In the genomic region with DNA sequence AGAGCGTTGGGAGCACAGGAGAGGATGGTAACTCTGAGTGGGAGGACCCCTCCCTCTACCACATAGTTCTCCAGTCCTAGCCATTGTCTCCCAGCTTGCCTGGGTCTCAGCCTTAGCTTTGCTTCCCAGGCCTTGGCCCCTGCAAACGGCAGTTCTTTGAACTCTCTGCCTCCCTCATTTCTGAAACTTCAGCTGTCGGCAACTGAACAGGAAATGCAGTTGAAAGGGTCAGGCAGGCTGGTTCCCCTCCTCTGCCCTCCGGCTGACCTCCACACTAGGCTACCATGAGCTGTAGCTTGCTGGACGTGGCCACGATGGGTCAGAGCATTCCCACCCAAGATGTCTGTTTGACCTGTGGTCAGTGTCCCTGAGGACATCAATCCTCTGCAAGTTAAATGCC, we compare ENCODE assay signal across 11 mouse cellular contexts. TPM values are rescaled to one million over a fixed set of nuclear protein-coding genes. Genes with fewer than 3 reads are reported as not detected.
DNase-seq lines count a peak whose midpoint lies in the region; ATAC-seq and TF ChIP-seq lines count a peak whose summit lies in the region.
"Had no signal": no experiment of that assay in that cellular context is flagged by ENCODE, and none has a peak within 500 bp of the region (broad histone marks: within the 10 kb centered on the region; RNA-seq: fewer than 3 reads in every experiment).

No protein-coding gene starts in this region.

- H3K27me3 ChIP-seq in liver, postnatal 0 days (ENCODE audit: insufficient read depth, low read length): no peaks in the 10 kb centered on the region
- H3K27me3 ChIP-seq: forebrain, embryonic 15.5 days had no signal

- H3K4me2 ChIP-seq in liver, postnatal 0 days (ENCODE audit: low read depth, low read length): no peak overlapping the region
- H3K4me2 ChIP-seq: forebrain, embryonic 15.5 days had no signal

- H3K36me3 ChIP-seq in liver, postnatal 0 days (replicated peaks; ENCODE audit: insufficient read depth, low read length): no peaks in the 10 kb centered on the region
- H3K36me3 ChIP-seq: forebrain, embryonic 15.5 days had no signal

- no peak overlapping the region for H3K9ac ChIP-seq in liver, postnatal 0 days (replicated peaks)
- H3K9ac ChIP-seq: forebrain, embryonic 15.5 days had no signal

- peak overlapping the region; percentile 67 for H3K27ac ChIP-seq in liver, postnatal 0 days (ENCODE audit: low read depth)
- H3K27ac ChIP-seq: forebrain, embryonic 15.5 days had no signal

- H3K4me1 ChIP-seq in liver, postnatal 0 days (ENCODE audit: insufficient read depth): peaks cover 9% of the 10 kb centered on the region; the same call in 1 of the 2 replicates

- peak; percentile 52; the same call in 1 of the 2 replicates for ATAC-seq in liver, postnatal 0 days
- ATAC-seq: forebrain, embryonic 15.5 days; hindbrain, embryonic 16.5 days had no signal

- TF ChIP-seq EP300 in liver, postnatal 0 days (IDR thresholded peaks at IDR 0.05; ENCODE audit: low read depth): 0 out of 2 replicates have a peak, but pooled peaks have one; percentile 44

- DNase-seq in adrenal gland, postnatal 10 days: peak; percentile 30
- no peak for DNase-seq in adrenal gland, postnatal 25 days
- peak; percentile 49 for DNase-seq in lung, postnatal 10 days
- no peak for DNase-seq in lung, adult 18-20 months
- peak; percentile 34 to 40 for DNase-seq in kidney, adult 8-10 months
- peak; percentile 39 for DNase-seq in liver, postnatal 0 days
- DNase-seq in cerebellum, postnatal 25 days: no peak
- DNase-seq in MN1 (ENCODE audit: low spot score): no peak
- DNase-seq: layer of hippocampus, adult 9-11 months had no signal

- H3K9me3 ChIP-seq in liver, postnatal 0 days (ENCODE audit: low read length): no peaks in the 10 kb centered on the region
- H3K9me3 ChIP-seq: forebrain, embryonic 15.5 days had no signal

- 0 out of 2 replicates have a peak, but pooled peaks have one; percentile 1 for TF ChIP-seq CTCF in liver, postnatal 0 days (IDR thresholded peaks at IDR 0.05; ENCODE audit: low read depth)

- H3K4me3 ChIP-seq in liver, postnatal 0 days (ENCODE audit: low read depth, low read length): no peak overlapping the region
- H3K4me3 ChIP-seq: forebrain, embryonic 15.5 days had no signal

- WGBS in liver, postnatal 0 days (ENCODE audit: insufficient replicate concordance): 17% methylated on average over 6 of the region's 6 CpGs

RNA-seq across cellular contexts. Expression of a gene that starts 48.5 kb away (rescaled TPM):
- 10 to 100 TPM; 41.6 to 56.8 TPM for total RNA-seq in adrenal gland, postnatal 10 days (2021)
- 70.2 and 81.0 TPM in 2 replicates for total RNA-seq in adrenal gland, postnatal 25 days (2021)
- 3.8 and 4.8 TPM in 2 replicates for polyA plus RNA-seq in liver, postnatal 0 days (2015; fragmentation: Nextera tagmentation; extraction: Ambion mirVana)

Comparison
In these comparisons a context has a peak if more than half of its experiments do, and no peak if none do; other contexts are left out.
1. DNase-seq: peak in adrenal gland, postnatal 10 days (single experiment), lung, postnatal 10 days (single experiment), kidney, adult 8-10 months (2 of 2) and liver, postnatal 0 days (single experiment); none in adrenal gland, postnatal 25 days (single experiment), lung, adult 18-20 months (0 of 2), cerebellum, postnatal 25 days (0 of 2) and MN1 (single experiment).